Mouse (Mus musculus) MEL (cell line): ENCODE results near the gene Spg21. TPM values are rescaled to one million over a fixed set of nuclear protein-coding genes. Genes with fewer than 3 reads are reported as not detected.

Experiments used
- DNase-seq: peaks from one replicate; pipeline ENCODE4 v3.0.0; 2011; ENCODE audit warnings: low read depth, low spot score
- H3K27ac ChIP-seq: 2 replicates; pipeline ENCODE4 v1.5.1; 2012; ENCODE audit warnings: low read depth, mild to moderate bottlenecking, control low read depth, low read length, moderate library complexity; ENCODE audit not compliant: control insufficient read depth
- H3K27me3 ChIP-seq, 2 experiments: fragments of 150-350 bp in 1 of 2; sonication (generic) in 1 of 2; 2 replicates each; pipeline ENCODE4 v1.6.1; 2012; ENCODE audit warnings: low read length in 2 of 2, mild to moderate bottlenecking in 2 of 2, improper control_type of control experiment in 1 of 2, moderate library complexity in 1 of 2; ENCODE audit not compliant: insufficient read depth in 2 of 2, control insufficient read depth in 1 of 2
- H3K36me3 ChIP-seq, 2 experiments: 2 replicates each; pipeline ENCODE4 v1.6.1; 2012 to 2014; ENCODE audit warnings: low read length in 2 of 2, improper control_type of control experiment in 1 of 2, inconsistent platforms in 1 of 2, mild to moderate bottlenecking in 1 of 2; ENCODE audit not compliant: insufficient read depth in 2 of 2, control insufficient read depth in 1 of 2
- H3K4me1 ChIP-seq, 2 experiments: fragments of 150-350 bp in 1 of 2; sonication (generic) in 1 of 2; 2 replicates each; pipeline ENCODE4 v1.6.1; 2012; ENCODE audit warnings: low read length in 2 of 2, improper control_type of control experiment in 1 of 2, mild to moderate bottlenecking in 1 of 2; ENCODE audit not compliant: insufficient read depth in 2 of 2, control insufficient read depth in 1 of 2
- H3K4me3 ChIP-seq, 2 experiments: fragments of 150-350 bp in 1 of 2; sonication (generic) in 1 of 2; 2 replicates each; pipeline ENCODE4 v1.5.1; 2012; ENCODE audit warnings: low read depth in 2 of 2, low read length in 2 of 2, mild to moderate bottlenecking in 2 of 2, moderate library complexity in 2 of 2, control low read depth in 1 of 2, improper control_type of control experiment in 1 of 2; ENCODE audit not compliant: control insufficient read depth in 1 of 2, insufficient read depth in 1 of 2
- H3K79me2 ChIP-seq: 2 replicates; pipeline ENCODE4 v1.6.1; 2012; ENCODE audit warnings: mild to moderate bottlenecking, low read length, moderate library complexity; ENCODE audit not compliant: control insufficient read depth, poor library complexity, insufficient read depth
- H3K9ac ChIP-seq: 2 replicates; pipeline ENCODE4 v1.6.1; 2012; ENCODE audit warnings: low read depth, mild to moderate bottlenecking, control low read depth, low read length, moderate library complexity; ENCODE audit not compliant: control insufficient read depth, poor library complexity, severe bottlenecking
- H3K9me3 ChIP-seq: fragments of 150-350 bp; sonication (generic); replicated peaks from 2 replicates; pipeline ENCODE4 v1.6.1; 2012; ENCODE audit warnings: mild to moderate bottlenecking, low read length, improper control_type of control experiment, moderate library complexity; ENCODE audit not compliant: insufficient read depth
- BHLHE40 ChIP-seq: IDR thresholded peaks from 2 replicates; pipeline ENCODE4 v1.6.1; 2012; ENCODE audit warnings: low read depth, mild to moderate bottlenecking, inconsistent platforms, low read length, improper control_type of control experiment, borderline replicate concordance
- E2F4 ChIP-seq: IDR thresholded peaks from 2 replicates; pipeline ENCODE4 v1.6.1; 2011; ENCODE audit warnings: low read depth, low read length, improper control_type of control experiment, borderline replicate concordance
- ELF1 ChIP-seq: IDR thresholded peaks from 2 replicates; pipeline ENCODE4 v1.6.1; 2014; ENCODE audit warnings: low read depth, mild to moderate bottlenecking, inconsistent platforms, low read length, improper control_type of control experiment, moderate library complexity
- MAFK ChIP-seq: IDR thresholded peaks from 2 replicates; pipeline ENCODE4 v1.6.1; 2011; ENCODE audit warnings: low read depth, mild to moderate bottlenecking, low read length, improper control_type of control experiment, borderline replicate concordance
- MAX ChIP-seq: IDR thresholded peaks from 2 replicates; pipeline ENCODE4 v1.6.1; 2011; ENCODE audit warnings: low read length, improper control_type of control experiment
- MAZ ChIP-seq: IDR thresholded peaks from 2 replicates; pipeline ENCODE4 v1.6.1; 2012; ENCODE audit warnings: low read depth, mild to moderate bottlenecking, inconsistent platforms, low read length, improper control_type of control experiment
- MEF2A ChIP-seq: IDR thresholded peaks from 2 replicates; pipeline ENCODE4 v1.6.1; 2014; ENCODE audit warnings: low read depth, mild to moderate bottlenecking, inconsistent platforms, low read length, improper control_type of control experiment; ENCODE audit not compliant: poor library complexity, insufficient replicate concordance, severe bottlenecking; ENCODE audit errors: extremely low read depth
- MXI1 ChIP-seq: IDR thresholded peaks from 2 replicates; pipeline ENCODE4 v1.6.1; 2011; ENCODE audit warnings: mild to moderate bottlenecking, low read depth, low read length, improper control_type of control experiment
- MYB ChIP-seq: IDR thresholded peaks from 2 replicates; pipeline ENCODE4 v1.6.1; 2011; ENCODE audit warnings: mild to moderate bottlenecking, low read depth, low read length, improper control_type of control experiment
- MYC ChIP-seq: IDR thresholded peaks from 2 replicates; pipeline ENCODE4 v1.6.1; 2011; ENCODE audit warnings: low read depth, mild to moderate bottlenecking, low read length, improper control_type of control experiment, moderate library complexity
- NRF1 ChIP-seq: IDR thresholded peaks from 2 replicates; pipeline ENCODE4 v1.6.1; 2014; ENCODE audit warnings: low read depth, mild to moderate bottlenecking, inconsistent platforms, low read length, improper control_type of control experiment, moderate library complexity; ENCODE audit not compliant: poor library complexity, insufficient read depth, severe bottlenecking
- POLR2A ChIP-seq, 2 experiments: IDR thresholded peaks; 2 replicates each; pipeline ENCODE4 v1.6.1; 2011 to 2012; ENCODE audit warnings: low read length in 2 of 2, mild to moderate bottlenecking in 2 of 2, control low read depth in 1 of 2, improper control_type of control experiment in 1 of 2, low read depth in 1 of 2, moderate library complexity in 1 of 2; ENCODE audit not compliant: control insufficient read depth in 1 of 2, insufficient read depth in 1 of 2, poor library complexity in 1 of 2
- TAL1 ChIP-seq: IDR thresholded peaks from 2 replicates; pipeline ENCODE4 v1.6.1; 2012; ENCODE audit warnings: mild to moderate bottlenecking, inconsistent platforms, low read length, moderate library complexity, mixed read lengths
- TBP ChIP-seq: IDR thresholded peaks from 2 replicates; pipeline ENCODE4 v1.8.0; 2011; ENCODE audit warnings: low read depth, low read length, improper control_type of control experiment
- UBTF ChIP-seq: IDR thresholded peaks from 2 replicates; pipeline ENCODE4 v1.6.1; 2012; ENCODE audit warnings: low read depth, mild to moderate bottlenecking, inconsistent platforms, low read length, improper control_type of control experiment, moderate library complexity, borderline replicate concordance; ENCODE audit not compliant: insufficient read depth
- USF2 ChIP-seq, 2 experiments: IDR thresholded peaks; 2 replicates each; pipeline ENCODE4 v1.6.1; 2011 to 2012; ENCODE audit warnings: improper control_type of control experiment in 2 of 2, low read length in 2 of 2, borderline replicate concordance in 1 of 2, inconsistent platforms in 1 of 2, low read depth in 1 of 2, mild to moderate bottlenecking in 1 of 2; ENCODE audit not compliant: insufficient read depth in 1 of 2
- ZMIZ1 ChIP-seq: IDR thresholded peaks from 2 replicates; pipeline ENCODE4 v1.6.1; 2012; ENCODE audit warnings: low read depth, mild to moderate bottlenecking, inconsistent platforms, low read length, improper control_type of control experiment, moderate library complexity
- ZNF384 ChIP-seq: IDR thresholded peaks from 2 replicates; pipeline ENCODE4 v1.6.1; 2012; ENCODE audit warnings: low read depth, mild to moderate bottlenecking, inconsistent platforms, low read length, improper control_type of control experiment
- polyA plus RNA-seq, 2 experiments: library from polyadenylated mRNA; stranded (reverse) in 1 of 2; unstranded in 1 of 2; fragments of >175 nt in 1 of 2; fragments of >200 nt in 1 of 2; gene quantifications; 2 replicates each; pipeline versions ENCODE4 v1.2.1 to v1.2.4; 2012; ENCODE audit warnings: low replicate concordance in 2 of 2, low read depth in 1 of 2; ENCODE audit not compliant: insufficient read length in 2 of 2, insufficient read depth in 1 of 2, missing spikeins in 1 of 2
- total RNA-seq: library from RNA; depleted of rRNA; stranded (reverse); fragments of 300-350 nt; gene quantifications from 2 replicates; pipeline ENCODE4 v1.2.3, GENCODE M21; 2012

Gene Spg21
- total and polyA plus RNA-seq, 3 experiments = 21.7 to 25.9 TPM; not detected in 1

GRCm38 (mm10) chr9:65479158-65479557, 18.4 kb downstream of the Spg21 start:
- no peaks in the 10 kb centered on the region for H3K9me3 ChIP-seq
- no peaks in the 10 kb centered on the region for H3K27me3 ChIP-seq
- H3K4me3 ChIP-seq = no peak overlapping the region
- H3K4me1 ChIP-seq = no peaks in the 10 kb centered on the region
- H3K79me2 ChIP-seq = no peaks in the 10 kb centered on the region
- no peak for TF ChIP-seq BHLHE40
- no peak for TF ChIP-seq TBP
- TF ChIP-seq MYC = no peak
- H3K27ac ChIP-seq = no peak overlapping the region
- no peaks in the 10 kb centered on the region; a peak in 2 of 4 replicates for H3K36me3 ChIP-seq
- H3K9ac ChIP-seq = no peak overlapping the region
- no peak for DNase-seq

- TF ChIP-seq MYB (no peak), E2F4 (no peak), MAFK (no peak), MEF2A (no peak), MYC (no peak), BHLHE40 (no peak), MXI1 (no peak), MAZ (no peak), ZNF384 (no peak), ELF1 (no peak), POLR2A (IDR thresholded peaks at IDR 0.05; ENCODE audit: control insufficient read depth in 1 of 2, insufficient read depth in 1 of 2, low read depth in 1 of 2, low read length in 2 of 2, poor library complexity in 1 of 2) (no peak), ZMIZ1 (no peak), MAX (no peak), UBTF (no peak), USF2 (IDR thresholded peaks at IDR 0.05; ENCODE audit: borderline replicate concordance in 1 of 2, insufficient read depth in 1 of 2, low read depth in 1 of 2, low read length in 2 of 2) (no peak), NRF1 (no peak), TAL1 (no peak)
- Histone ChIP-seq H3K79me2 (no peaks in the 10 kb centered on the region), H3K27ac (no peak overlapping the region), H3K9ac (no peak overlapping the region), H3K4me3 (no peak overlapping the region), H3K9me3 (no peaks in the 10 kb centered on the region), H3K4me1 (no peaks in the 10 kb centered on the region), H3K27me3 (no peaks in the 10 kb centered on the region), H3K36me3 (no peaks in the 10 kb centered on the region; a peak in 2 of 4 replicates)
- DNase-seq = no peak
Observed at GRCm38 (mm10) chr9:65480071-65480470, 19.3 kb downstream of the Spg21 start.
